Mouse (Mus musculus) activated CD4-positive, CD25-positive, alpha-beta regulatory T cell, adult 9 weeks (primary cell): ENCODE data around the gene Hnrnph2. TPM values are rescaled to one million over a fixed set of nuclear protein-coding genes. Genes with fewer than 3 reads are reported as not detected.

Experiments
- polyA plus RNA-seq: library from polyadenylated mRNA; unstranded; fragments of 100-300 nt; shearing (Covaris generic); gene quantifications from one replicate; pipeline ENCODE4 v1.2.1, GENCODE M21; 2017

Hnrnph2 gene
- polyA plus RNA-seq = 129 TPM

DNA sequence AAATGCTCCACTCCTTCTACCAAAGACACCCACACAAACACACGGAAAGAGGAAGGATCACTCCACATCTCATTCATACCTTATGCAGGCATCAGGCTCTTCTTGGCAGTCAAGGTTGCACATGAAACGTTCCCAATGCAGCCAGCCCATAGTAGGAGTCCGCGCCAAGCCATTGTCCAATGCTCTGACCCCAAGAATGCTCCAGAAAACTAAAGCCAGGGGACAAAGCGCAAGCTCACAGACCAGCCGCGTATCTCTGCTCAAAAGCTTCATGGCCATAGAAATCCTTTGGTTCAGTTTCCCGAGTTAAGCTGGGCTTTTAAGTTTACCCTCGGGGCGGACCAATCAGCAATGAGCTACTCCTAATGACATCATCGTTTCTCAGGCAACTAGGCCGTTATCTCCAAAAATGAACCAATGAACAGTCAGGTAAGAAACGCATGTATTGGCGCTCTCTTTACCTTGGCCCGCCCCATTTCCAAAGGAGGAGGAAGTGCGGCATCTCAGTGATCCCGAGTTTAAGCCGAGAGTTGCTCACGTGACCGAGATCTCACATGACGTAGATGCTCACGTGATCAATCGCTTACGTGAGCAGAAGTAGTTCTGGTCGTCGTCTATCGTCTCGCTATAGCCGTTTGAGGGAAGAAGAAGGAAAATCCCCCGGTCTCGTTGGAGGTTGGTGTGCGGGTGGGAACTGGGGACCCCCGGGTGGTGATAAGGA is at the start of gene Hnrnph2, which contains the start of gene Gla:
Gene Hnrnph2, plus strand, starts transcription at position 521 of the 721 bp plus-strand sequence.
Gene Gla, minus strand, starts transcription at position 467 of the 721 bp plus-strand sequence.

DNA sequence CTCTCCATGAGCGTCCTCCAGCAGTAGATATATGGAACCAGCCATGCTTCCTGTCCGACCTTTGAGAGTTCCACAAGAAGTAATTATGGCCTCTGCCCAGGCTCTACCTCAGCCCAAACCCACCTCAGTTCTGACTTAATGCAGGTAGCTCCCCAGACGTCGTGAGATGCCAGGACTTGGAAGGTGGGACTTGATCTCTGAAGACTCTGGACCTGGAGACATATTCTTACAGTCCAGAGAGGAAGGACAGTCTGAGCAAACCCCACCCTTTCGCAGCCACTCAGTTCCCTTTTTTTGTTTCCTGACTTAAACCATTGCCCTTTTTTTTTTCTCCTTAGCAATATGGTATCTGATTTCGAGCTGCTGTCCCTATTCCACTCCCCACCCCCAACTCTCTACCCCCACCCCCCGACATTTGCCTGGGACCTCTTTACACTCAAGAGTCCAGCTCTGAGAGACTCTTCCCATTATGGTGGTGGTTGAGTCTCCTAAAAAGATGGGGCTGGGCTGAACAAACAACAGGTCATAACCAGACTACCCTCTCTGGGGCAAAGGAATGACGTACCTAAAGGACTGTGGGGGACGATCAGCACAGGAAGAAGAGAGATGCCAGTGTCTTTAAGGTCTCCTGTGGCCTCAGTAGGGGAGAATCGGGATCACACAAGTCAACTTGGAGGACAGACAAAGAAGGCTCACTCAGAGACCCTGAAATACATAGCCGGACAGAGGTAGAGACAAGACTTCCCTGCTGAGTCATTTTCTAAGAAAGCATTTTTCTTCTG is 17.9 kb upstream of the Hnrnph2 start, which contains the start of gene Btk:
Gene Btk, minus strand, starts transcription at position 683 of the 782 bp plus-strand sequence.

DNA sequence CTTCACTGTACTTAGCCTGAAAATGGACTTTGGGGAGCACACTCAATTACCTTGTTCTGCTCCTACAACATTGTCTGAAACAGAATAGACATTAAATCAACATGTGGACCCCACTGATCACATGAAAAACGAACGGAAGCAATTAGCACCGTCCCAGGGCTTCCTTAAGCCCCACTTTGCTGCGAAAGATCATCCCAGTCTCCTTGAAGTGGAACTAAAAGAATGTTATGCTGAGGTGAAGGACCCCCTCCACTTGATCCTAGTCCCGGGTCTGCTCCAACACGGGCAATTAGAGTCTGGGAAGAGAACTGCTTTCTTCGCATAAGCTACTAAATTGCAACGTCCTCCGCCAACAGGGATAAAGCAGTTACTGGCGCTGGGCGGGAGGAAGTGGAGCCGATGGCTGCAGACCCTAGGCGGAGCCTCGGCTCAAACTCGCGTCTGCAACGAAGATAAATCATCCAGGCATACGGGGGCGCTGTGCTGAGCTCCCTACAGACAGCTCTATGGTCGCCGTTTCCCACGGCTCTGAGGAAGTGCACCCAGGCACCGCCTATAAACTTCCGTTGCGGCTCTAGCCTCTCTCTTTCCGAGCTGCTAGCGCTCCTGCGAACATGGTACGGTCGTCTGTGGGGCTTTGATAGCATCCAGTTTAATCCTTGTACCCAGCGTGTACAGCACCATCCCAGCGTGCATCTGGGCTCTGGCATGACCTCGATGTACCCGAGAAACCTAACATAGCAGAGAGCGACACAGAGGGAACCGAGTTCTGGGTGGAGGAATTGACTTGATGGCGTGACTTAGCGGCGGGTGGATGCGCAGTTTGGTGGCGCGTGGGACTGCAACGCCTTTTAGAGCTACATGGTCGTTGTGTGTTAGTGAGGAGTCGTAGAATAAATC is 15.6 kb upstream of the Hnrnph2 start, which contains the start of gene Rpl36a:
Gene Rpl36a, plus strand, starts transcription at position 552 of the 900 bp plus-strand sequence.

Other genes with a start within 250 kb of the Hnrnph2 start
- gene Drp2, start 196.6 kb upstream of the Hnrnph2 start, polyA plus RNA-seq = not detected
- not detected for gene Taf7l, start 124.7 kb upstream of the Hnrnph2 start, polyA plus RNA-seq
- gene Timm8a1, start 59.3 kb upstream of the Hnrnph2 start, polyA plus RNA-seq = 41.4 TPM
- 1.1 TPM for gene Btk, start 17.6 kb upstream of the Hnrnph2 start, polyA plus RNA-seq
- gene Rpl36a, start 15.5 kb upstream of the Hnrnph2 start, polyA plus RNA-seq = 358 TPM
- 6.0 TPM for gene Gla, start 54 bp upstream of the Hnrnph2 start, polyA plus RNA-seq
- gene Armcx4, start 85.3 kb downstream of the Hnrnph2 start, polyA plus RNA-seq = 0.73 TPM
- 2.9 TPM for gene Armcx1, start 116.8 kb downstream of the Hnrnph2 start, polyA plus RNA-seq
- gene Armcx6, start 150.2 kb downstream of the Hnrnph2 start, polyA plus RNA-seq = 2.6 TPM
- gene Armcx3, start 155.4 kb downstream of the Hnrnph2 start, polyA plus RNA-seq = 20.6 TPM
- gene Armcx2, start 208.0 kb downstream of the Hnrnph2 start, polyA plus RNA-seq = 13.9 TPM